Mouse (Mus musculus): Measurements from ENCODE around the gene Ctdnep1.

The Ctdnep1 gene

DNA sequence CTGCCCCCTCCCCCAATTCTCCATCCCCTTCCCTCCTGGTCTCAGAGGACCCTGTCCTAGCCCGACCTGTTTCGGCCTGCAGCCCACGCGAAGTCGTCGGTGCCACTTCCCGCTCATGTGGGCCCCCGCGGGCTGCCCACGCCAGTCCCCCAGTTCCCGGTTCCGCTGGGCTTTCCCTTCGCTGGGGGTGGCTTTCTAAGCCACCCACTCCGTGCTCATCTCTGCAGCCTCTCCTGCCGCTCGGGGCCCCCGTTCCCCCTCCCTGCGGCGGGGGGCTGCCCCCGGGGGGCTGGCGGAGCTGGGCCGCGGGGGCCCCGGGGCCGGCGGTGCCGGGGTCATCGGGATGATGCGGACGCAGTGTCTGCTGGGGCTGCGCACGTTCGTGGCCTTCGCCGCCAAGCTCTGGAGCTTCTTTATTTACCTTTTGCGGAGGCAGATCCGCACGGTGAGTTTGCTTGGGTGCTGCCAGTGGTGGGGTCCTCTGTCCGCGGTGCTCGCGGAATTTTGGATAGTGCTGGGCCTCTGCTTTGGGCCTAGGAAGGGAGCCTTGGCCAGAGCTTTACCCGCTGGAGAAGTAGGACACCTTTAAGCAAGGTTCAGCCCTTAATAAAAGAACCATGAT lies at the start of gene Ctdnep1:
Gene Ctdnep1, plus strand, starts transcription at position 16 of the 622 bp plus-strand sequence.
- no peak for DNase-seq (ENCODE audit: low read depth, low spot score)

DNA sequence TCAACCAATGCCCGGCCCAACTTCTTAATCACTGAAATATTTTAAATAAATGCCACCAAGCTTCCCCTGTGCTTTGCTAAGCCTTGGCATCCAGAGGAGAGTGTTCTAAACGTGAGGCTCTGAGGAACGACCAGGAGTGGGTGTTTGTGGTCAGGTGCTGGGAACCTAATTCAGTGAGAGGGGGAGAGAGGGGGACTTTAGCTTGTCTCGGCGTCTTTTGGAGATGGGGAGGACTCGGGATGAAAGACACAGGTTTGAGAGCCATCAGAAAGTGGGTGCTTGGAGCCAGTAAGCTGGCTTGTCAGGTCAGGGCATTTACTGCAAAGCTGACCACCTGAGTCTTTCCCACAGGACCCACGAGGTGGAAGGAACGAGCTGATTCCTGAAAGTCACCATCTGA lies 49.2 kb upstream of the Ctdnep1 start:
- no peak for DNase-seq (ENCODE audit: low read depth, low spot score)

DNA sequence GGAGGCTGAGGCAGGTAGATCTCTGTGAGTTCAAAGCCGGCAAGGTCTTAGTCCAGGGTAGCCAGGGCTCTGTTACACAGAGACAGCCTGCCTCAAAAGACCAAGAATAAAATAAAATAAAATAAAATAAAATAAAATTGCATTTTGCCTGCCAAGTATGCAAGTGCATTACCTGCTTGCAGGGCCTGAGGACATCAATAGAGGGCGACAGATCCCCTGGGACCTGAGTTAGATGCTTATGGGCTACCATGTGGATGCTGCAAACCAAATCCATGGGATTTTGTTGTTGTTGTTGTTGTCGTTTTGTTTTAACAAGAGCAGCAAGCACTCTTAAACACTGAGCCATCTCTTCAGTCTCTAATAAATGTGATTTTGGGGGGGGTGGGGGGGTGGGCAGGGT lies 48.7 kb upstream of the Ctdnep1 start:
- DNase-seq (ENCODE audit: low read depth, low spot score): no peak

- no peak for DNase-seq (ENCODE audit: low read depth, low spot score)
Measured at GRCm38 (mm10) chr11:69933066-69933465, 47.9 kb upstream of the Ctdnep1 start.

DNA sequence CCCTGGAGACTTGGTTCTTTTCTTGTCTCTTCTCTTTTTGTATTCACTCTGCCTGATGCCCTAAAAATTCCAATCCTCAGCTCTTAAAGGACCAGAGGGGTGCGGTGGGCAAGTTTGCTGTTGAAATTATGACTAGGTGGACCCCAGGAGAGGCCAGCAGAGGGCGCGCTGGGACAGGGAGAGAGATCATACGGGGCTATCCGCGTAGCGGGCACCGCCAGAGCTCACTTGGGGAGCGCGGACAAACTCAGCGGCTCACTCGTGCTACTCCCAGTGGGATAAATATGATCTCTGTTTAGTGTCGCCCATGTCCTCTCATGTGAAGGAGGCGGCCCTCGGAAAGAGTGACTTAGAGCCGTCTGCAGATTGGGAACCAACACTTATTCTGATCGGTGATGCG lies 46.8 kb upstream of the Ctdnep1 start:
- peak; percentile 92 for DNase-seq (ENCODE audit: low read depth, low spot score)

- no peak for DNase-seq (ENCODE audit: low read depth, low spot score)
Measured at GRCm38 (mm10) chr11:69934681-69935080, 46.3 kb upstream of the Ctdnep1 start.

- DNase-seq (ENCODE audit: low read depth, low spot score): peak; percentile 92
Measured at GRCm38 (mm10) chr11:69935137-69935879, 45.6 kb upstream of the Ctdnep1 start, which contains the start of gene Ybx2. Gene Ybx2, plus strand, starts transcription at chr11:69935796.

GRCm38 (mm10) chr11:69936156-69936555 lies 44.8 kb upstream of the Ctdnep1 start:
- no peak for DNase-seq (ENCODE audit: low read depth, low spot score)

DNA sequence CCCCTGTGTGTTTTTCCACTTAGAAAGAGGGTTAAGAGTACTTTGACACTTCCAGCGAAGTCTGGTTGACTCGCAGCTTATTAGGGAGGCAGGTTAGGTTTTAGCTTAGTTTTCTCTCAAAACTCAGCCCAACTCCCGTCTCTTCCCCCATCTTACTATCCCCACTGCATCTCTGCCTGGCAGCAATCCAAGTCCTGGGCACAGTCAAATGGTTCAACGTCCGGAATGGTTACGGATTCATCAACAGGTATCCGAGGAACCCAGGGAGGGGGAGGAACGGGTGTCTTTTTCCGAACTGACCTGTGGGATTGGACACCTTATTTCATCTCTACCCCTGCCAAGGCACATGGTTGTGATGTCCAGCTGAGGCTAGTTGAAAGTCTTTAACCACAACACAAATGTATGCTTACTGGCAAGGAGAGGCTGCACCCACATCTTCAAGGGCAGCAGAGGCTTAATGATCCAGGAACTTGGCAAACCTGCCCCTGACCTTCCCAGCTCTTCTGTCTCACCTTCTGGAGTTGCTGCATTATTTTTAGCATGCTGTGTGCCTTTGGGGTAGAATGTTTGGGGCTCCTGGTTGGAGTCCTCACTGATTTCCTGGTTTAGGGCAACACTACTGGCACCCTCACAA lies 44.1 kb upstream of the Ctdnep1 start:
- no peak for DNase-seq (ENCODE audit: low read depth, low spot score)

- no peak for DNase-seq (ENCODE audit: low read depth, low spot score)
Measured at GRCm38 (mm10) chr11:69937385-69937784, 43.6 kb upstream of the Ctdnep1 start.

DNA sequence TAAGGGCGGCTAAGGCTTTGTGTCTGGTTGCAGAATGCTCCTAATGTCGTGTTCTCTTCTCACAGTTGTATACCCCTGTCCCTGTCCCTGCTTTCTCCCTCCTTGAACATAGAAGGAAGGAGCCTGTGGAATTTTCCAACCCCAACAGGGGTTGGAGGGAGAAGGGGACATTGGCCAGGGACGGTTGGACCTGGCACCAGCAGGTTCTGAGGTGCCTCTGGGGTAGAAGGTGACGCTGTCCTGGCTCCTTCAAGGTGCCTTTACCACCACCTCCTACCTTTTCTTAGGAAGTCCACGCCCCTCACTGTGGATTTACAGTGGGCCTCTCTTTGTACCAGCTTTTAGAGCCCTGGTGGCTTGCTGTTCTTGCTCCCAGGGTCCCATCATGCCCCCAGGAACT lies 43.1 kb upstream of the Ctdnep1 start:
- DNase-seq (ENCODE audit: low read depth, low spot score): no peak

DNA sequence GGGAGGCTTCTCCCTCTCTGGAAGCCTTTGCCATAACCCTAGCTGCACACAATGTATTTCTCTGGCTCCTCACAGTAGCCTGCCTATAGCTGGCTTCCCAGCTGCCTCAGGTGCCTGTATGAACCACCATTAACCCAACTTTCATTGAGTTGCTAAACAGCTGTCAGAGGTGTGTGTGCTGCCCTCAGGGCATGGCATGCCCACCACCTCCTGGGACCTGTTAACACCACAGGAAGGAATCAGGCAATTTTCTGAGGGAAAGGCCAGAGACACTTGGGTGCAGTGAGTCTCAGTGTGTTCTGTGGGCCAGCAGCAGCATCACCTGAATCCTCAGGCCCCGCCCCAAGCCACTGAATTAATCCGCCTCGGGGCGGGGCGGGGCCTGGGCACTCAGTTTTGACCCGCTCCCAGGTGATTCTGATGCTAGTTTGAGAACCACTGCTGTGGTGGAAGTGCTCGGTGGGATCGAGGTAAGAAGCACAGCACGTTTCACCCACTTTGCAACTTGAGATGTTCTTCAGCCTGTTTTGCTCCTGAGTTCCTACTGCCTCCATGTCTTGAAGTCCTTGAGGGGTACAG lies 42.5 kb upstream of the Ctdnep1 start:
- no peak for DNase-seq (ENCODE audit: low read depth, low spot score)

DNA sequence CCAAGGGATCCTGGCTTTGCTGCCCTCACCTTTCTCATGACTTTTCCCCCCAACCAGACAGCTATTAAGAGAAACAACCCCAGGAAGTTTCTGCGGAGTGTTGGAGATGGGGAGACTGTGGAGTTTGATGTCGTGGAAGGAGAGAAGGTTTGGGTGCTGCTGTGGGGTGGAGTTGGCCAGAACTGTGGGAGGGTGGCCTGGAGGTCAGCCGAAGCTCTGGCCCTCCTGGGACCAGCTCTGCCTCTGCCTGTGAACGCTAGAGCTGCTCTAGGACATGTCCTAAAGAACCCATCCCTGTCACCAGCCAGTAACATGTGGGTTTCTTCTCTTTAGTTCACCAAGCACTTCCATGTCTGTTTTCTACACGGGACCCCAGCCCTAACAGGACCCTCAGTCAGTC lies 41.8 kb upstream of the Ctdnep1 start:
- no peak for DNase-seq (ENCODE audit: low read depth, low spot score)

DNA sequence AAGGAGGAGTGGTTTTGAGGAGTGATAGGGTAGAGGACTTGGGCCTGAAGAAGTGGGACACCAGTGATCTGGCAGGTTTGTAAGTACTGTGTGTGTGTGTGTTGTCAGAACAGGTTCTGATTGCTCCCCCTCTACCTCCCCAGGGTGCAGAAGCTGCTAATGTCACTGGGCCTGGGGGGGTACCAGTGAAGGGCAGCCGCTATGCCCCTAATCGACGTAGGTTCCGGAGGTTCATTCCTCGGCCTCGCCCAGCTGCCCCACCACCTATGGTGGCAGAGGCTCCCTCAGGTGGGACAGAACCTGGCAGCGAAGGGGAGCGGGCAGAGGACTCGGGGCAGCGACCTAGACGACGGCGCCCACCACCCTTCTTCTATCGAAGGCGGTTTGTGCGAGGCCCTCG lies 41.2 kb upstream of the Ctdnep1 start:
- no peak for DNase-seq (ENCODE audit: low read depth, low spot score)

DNA sequence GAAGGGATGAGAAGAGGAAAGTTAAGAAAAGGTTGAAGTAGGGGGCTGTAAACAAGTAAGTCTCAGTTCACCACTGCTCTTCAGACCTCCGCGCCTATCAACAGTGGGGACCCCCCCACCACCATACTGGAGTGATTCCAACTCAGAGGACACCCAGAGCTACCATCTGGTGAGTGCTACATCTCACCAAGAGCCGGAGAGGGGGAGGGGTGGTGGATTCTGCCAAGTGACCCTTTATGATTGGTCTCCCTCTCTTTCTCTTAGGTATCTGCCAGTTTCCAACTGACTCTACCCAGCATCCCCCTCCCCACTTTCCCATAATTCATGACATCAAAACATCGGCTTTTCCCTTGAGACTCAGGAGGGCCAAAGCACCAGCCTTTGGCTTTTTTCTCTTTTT lies 40.0 kb upstream of the Ctdnep1 start:
- DNase-seq (ENCODE audit: low read depth, low spot score): no peak

DNA sequence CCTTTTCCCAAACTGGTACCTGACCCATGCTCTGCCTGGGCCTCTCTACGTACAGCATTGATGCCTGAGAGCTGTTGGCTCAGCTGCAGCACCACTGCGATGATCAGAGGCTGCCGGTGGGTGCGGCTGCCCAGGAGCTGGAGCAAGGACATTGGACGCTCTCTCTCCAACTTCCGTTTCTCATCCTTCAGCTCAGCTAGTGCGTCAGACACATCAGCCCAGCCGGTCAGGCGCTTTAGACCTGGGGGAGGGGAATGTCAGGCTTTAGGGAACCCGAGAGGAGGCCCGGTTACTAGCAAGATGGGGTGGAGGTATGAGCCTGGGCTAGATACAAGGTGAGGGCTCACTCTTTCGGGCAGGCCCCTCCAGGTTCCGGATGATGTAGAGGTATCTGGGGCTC lies 35.7 kb upstream of the Ctdnep1 start:
- no peak for DNase-seq (ENCODE audit: low read depth, low spot score)

DNA sequence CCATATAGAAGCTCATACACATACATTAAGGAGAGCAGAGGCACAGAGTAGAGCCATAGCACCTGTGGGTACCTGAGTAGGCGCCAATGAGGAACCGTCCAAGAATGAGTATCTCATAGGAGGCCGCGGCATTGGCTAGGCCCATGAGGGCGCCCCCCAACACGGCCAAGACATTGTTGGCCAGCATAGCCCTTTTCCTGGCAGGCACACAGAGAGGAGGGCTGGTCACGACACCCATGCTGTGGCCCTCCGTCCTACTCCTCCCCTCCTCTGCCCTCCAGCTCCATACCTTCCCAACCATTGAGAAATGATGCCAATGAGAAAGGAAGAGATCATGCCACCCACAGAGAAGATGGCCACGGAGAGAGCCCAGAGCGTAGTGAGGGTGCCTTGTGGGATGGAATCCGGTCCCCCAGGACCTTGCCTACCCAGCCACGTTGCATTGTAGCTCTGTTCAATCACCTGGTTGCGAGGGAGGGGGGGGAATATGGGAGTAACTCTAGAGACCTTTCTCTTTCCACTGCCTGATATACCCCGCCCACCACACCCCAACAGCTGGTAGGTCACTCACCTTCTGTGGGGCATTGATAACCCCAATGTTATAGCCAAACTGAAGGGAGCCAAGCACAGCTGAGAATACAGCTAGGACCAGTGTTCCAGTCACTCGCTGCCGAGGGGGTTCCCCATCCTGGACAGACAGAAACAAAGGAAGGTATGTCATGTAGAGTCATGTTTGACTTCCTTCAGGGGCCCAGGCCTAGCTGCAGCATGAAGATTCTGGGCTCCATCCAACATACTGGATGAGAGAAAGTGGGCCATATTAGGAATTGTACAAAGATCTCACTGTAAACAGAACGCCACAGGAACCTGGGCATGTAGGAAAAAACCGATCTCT lies 34.7 kb upstream of the Ctdnep1 start:
- DNase-seq (ENCODE audit: low read depth, low spot score): no peak

DNA sequence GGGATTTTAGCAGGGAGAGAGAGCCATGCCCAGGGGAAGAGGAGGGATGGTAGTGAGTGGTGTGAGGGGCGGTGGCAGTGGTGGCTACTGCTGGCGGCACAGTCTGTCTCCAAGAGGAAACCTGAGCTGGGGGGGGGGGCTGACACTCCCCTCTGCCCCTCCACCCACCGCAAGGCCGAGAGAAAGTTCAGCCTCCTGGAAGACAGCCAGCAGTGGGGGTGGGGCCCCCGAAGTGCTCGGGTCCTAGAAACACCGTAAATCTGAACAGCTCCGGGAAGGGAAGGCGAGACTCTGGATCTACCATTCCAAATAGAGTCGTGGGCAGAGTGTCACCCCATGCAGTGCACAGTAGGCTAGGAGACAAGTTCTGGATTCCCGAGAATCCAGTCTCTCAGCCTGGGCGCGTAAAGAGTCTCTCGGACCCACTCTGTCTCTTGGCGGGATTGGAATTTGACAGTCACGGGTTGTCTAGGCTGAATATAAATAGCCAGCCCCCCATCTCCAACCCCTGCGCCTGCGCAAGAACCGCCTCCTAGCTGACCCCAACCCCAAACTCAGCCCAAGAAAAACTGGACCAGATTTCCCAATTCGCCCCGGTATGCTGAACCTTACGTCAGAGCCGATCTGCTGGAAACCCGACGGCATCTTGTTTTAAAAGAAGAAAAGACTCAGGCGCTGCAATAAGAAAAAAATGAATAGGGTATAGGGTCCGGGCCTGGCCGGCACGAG lies 33.5 kb upstream of the Ctdnep1 start:
- DNase-seq (ENCODE audit: low read depth, low spot score): peak; percentile 65

DNA sequence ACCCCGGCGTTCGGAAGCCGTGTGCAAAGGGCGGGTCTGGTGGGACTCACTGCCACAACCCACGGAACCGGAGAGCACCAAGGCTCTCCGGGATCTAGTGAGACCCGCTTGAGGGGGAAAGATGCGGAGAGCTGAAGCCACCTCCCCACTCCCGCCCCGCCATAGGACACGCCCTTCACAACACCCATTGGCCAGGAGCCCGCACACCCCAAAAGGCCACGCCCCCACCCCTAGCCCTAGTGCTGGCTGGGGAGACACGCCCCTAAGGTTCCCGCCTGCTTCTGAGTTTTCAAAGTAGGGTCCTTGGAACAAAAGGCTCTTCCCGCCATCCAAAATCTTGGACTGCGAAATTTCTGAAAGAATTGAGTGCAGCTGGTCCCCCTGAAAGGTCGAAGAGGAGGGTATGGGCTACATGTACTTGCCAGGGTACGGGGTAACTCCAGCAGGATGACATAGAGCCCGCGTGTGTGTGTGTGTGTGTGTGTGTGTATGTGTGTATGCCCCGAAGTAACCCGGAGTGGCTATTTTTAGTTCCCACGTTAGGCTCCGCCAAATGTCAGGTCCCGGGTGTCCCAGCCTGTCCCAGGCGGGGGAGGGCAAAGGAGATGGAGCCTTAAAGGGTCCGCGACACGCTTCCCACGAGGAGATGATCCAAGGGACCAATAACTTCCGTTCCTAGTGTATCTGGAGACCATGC lies 32.7 kb upstream of the Ctdnep1 start, which contains the start of gene Slc2a4:
Gene Slc2a4, minus strand, starts transcription at position 123 of the 697 bp plus-strand sequence.
- peak; percentile 96 for DNase-seq (ENCODE audit: low read depth, low spot score)

DNA sequence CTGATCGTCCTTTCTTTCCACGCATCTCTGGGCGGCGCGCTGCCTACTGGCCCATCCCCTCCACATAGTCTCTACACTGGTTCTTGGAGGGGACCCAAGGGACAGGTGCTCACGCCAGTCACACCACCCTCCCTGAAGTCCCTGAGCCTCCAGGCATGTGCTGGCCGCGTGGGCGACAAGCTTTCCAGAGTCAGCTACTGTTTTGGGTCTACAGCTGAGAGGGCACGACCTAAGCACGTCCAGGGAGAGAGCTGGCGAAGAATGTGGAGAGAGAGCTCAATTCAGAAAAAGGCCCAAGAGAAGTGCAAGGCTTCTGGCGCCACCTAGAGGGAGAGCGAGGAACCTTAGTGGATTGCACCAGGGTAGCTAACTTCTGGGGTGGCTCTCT lies 32.2 kb upstream of the Ctdnep1 start:
- DNase-seq (ENCODE audit: low read depth, low spot score): peak; percentile 94

Measured in forelimb bud, embryonic 11.5 days (tissue).